Mouse (Mus musculus): ENCODE results near the gene Tut7.
"Not testable (repeated sequence)": the region's sequence is repeated elsewhere in the genome, so short reads cannot be mapped to it uniquely, and the experiment has no call there.

Gene Tut7

DNA sequence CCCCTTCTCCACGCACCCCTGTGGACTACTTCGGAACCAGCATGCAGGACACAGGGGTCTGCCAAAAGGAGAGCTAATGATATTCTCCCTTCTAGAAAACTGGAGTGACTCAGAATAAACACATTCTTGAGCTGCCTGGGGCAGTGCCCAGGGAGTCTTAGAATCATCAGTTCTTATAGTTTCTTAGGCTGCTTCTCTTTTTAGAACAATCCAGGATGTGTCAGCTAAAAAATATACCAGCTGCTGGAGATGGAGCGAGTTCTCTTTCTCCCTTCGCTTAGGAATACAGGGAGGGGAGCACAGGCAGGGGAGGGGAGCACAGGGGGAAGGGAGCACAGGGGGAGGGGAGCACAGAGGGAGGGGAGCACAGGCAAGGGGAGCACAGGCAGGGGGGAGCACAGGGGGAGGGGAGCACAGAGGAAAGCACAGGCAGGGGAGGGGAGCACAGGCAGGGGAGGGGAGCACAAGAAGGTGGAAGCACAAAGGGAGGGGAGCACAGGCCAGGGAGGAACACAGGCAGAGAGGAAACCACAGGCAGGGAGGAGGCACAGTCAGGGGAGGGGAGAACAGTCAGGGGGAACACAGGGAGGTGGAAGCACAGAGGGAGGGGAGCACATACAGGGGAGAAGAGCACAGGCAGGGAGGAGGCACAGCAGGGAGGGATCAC is 12.0 kb upstream of the Tut7 start:
- DNase-seq (ENCODE audit: low read depth in 2 of 2, low spot score in 2 of 2) = no peak

DNA sequence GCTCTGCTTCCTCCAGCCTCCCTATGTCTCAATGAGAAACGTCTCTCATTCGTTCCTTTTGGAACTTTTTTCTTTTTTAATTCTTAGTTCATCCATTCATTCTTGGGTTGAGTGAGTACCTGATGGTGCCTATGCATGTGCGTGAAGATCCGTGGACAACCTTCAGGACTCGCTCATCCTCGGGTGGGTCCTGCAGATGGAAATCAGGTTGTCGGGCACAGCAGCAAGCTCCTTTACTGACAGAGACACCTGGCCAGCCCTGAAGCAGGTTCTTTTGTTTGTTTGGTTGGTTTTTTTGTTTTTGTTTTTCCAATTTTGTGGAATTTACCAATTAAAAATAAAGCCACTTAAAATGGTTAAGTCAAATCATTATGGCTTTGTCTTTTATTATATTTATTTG is 9.9 kb upstream of the Tut7 start:
- DNase-seq (ENCODE audit: low read depth in 2 of 2, low spot score in 2 of 2) = no peak

GRCm38 (mm10) chr13:59832454-59832853 is 9.5 kb upstream of the Tut7 start:
- no peak for DNase-seq (ENCODE audit: low read depth in 2 of 2, low spot score in 2 of 2)

DNA sequence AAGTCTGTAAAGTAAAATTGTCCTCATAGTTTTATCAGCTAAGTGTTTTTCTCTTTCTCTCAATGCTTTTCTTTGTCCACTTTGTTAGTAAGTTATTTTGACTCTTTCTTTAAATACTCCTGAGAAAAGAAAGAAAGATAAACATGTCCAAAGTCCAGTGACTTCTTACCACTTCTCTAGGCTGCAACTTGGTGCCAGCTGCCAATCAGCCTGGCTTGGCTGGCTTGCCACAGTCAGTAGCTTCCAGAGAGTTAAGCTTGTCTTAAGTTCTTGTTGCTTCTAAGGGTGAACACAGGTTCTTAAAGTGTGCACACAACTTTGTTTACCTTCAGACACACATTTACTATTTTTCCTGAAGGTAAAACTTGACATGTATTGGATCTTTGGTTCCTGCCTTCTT is 3.0 kb upstream of the Tut7 start:
- no peak for DNase-seq (ENCODE audit: low read depth in 2 of 2, low spot score in 2 of 2)

DNA sequence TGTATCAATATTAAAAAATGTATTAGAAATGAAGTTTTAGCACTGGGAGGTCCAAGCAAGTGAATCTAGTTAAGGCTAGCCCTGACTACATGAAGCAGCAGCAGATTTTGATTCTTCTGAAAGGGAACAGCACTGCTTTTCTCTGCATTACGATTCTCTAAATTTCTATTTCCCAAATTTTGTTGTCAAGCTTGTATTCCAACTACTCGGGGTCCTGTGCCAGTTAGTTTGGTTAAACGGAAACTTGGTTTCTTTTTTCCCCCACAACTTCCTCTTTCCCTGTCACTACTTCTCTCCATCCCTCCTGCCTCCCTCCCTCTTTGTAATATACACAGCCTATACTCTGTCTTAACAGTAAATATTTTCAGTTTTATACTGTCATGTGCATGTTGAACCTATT is 2.1 kb downstream of the Tut7 start:
- no peak for DNase-seq (ENCODE audit: low read depth in 2 of 2, low spot score in 2 of 2)

GRCm38 (mm10) chr13:59820114-59820513 is 2.8 kb downstream of the Tut7 start:
- no peak for DNase-seq (ENCODE audit: low read depth in 2 of 2, low spot score in 2 of 2)

- no peak for DNase-seq (ENCODE audit: low read depth in 2 of 2, low spot score in 2 of 2)
Observed at GRCm38 (mm10) chr13:59817352-59817751, 5.6 kb downstream of the Tut7 start.

DNA sequence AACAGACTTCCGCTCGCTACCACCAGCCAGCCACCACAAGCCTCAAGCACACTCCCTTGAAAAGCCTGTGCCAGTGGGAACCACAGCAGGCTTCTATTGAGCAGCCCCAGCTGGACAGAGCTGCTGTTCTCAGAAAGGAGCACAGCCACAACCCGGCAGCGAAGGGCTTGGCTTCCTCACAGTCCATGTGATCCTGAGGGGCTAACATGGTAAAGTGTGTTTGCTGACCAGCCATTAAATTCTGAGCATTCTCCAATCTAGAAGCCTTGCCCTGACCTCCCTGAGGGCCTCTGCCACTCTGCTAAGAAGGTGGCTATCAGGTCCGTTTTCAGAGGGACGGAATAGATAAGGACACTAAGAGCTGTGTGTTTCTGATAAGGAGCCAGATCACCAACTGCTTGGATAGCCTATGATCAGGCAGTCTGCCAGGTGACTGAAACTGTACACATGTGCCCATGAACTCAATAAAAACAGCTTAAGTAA is 8.8 kb downstream of the Tut7 start:
- no peak for DNase-seq (ENCODE audit: low read depth in 2 of 2, low spot score in 2 of 2)

DNA sequence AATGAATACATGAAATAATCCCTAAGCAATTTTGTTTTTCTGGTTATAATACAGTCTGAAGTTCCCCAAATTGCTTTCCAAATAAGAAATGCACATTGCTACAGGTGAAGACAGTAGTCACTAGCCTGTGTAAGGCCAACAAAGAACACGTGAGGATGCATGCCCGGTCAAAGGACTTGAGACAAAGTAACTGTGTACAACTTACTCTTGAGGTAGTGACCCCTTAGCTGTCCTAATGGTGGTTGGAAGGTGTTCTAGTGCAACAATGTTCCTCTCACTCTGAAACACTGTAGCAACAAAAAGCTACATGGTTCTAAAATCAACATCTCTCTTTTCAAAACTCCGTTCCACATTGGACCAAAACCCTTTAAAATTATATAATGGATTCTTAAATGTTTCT is 11.4 kb downstream of the Tut7 start:
- DNase-seq (ENCODE audit: low read depth in 2 of 2, low spot score in 2 of 2) = no peak

GRCm38 (mm10) chr13:59801000-59801399 is 21.9 kb downstream of the Tut7 start:
- DNase-seq (ENCODE audit: low read depth in 2 of 2, low spot score in 2 of 2) = no peak

- DNase-seq (ENCODE audit: low read depth in 2 of 2, low spot score in 2 of 2) = no peak
Observed at GRCm38 (mm10) chr13:59800077-59800476, 22.9 kb downstream of the Tut7 start.

DNA sequence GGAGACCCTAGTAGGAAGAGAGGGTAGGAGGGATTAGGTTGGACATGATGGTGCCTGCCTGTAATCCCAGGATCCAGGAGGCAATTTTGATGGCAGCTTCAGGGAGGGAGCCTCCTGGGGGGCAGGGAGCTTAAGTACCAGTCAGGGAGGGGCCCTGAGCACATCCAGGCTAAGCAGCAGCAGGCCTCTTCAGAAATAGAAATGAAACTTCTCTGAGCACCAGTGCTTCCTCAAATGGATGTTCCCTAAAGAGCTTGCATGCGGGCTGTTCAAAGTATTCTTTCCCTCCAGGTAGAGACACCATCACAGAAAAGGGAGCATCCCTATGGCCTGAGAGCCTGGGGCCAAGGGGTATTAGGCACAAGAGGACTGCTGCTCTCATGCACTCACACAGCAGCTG is 24.6 kb downstream of the Tut7 start:
- DNase-seq (ENCODE audit: low read depth in 2 of 2, low spot score in 2 of 2) = no peak

GRCm38 (mm10) chr13:59796466-59796848 is 26.5 kb downstream of the Tut7 start:
- DNase-seq (ENCODE audit: low read depth in 2 of 2, low spot score in 2 of 2) = no peak

GRCm38 (mm10) chr13:59795807-59796465 is 27.0 kb downstream of the Tut7 start:
- no peak for DNase-seq (ENCODE audit: low read depth in 2 of 2, low spot score in 2 of 2)

DNA sequence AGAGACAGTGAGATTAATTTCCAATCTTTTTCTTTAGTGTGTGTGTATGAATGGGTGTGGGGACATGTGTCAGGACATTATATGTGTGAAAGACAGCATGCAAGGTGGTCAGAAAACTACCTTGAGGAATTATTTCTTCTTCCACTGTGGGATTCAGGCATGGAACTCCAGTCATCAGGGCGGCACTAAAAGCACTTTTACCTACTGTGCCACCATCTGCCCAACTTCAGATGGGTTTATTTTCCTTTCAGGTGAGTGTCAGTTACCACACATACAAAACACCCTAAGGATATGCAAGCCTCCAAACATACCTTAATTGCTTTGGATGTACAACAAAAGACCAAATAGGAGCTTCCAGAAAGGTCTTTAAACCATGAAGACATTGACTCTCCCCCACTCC is 28.2 kb downstream of the Tut7 start:
- no peak for DNase-seq (ENCODE audit: low read depth in 2 of 2, low spot score in 2 of 2)

DNA sequence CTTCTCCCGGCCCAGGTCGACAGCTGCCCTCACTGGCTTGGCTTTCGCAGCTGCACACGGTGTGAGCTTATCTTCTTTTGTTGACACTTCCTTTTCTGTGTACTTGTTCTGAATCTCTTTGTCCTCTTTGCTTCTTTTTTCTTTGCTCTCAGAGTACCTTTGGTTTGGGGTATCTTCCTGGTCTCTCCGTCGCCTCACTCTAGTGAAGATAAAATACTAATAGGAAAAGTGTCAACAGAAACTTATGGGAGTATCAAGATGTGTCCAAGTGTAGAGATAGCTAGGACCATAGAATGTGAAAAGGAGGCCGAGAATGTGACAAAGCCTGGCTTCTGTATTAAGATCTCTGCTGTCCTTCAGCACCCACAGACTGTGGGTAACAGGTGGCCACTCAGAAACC is 40.8 kb downstream of the Tut7 start, which contains the start of gene Gm49354:
TSS of gene Gm49354 (minus strand) at position 101 of the 400 bp plus-strand sequence.
- no peak for DNase-seq (ENCODE audit: low read depth in 2 of 2, low spot score in 2 of 2)

GRCm38 (mm10) chr13:59779744-59780264 is 43.1 kb downstream of the Tut7 start:
- not testable (repeated sequence) for DNase-seq (ENCODE audit: low read depth in 2 of 2, low spot score in 2 of 2)

GRCm38 (mm10) chr13:59779213-59779612 is 43.7 kb downstream of the Tut7 start:
- no peak for DNase-seq (ENCODE audit: low read depth in 2 of 2, low spot score in 2 of 2)

DNA sequence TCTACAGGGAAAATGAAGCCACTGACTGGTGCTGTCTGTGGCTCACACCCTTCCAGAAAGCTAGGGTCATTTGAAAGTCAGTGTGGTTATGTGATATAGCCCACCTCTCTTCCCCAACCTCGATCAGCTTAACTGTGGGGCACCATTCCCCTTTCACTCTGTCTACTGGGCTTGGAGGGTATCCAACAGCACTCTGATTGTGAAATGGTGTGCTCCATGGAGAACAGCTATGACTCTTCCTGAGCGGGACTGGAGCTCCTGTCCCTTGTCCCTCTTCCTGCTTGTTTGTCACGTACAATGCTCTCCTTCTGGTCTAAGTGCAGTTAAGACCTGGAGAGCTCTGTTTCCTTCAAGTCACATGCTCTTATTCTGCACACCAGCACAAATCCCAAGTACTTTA is 47.8 kb downstream of the Tut7 start:
- no peak for DNase-seq (ENCODE audit: low read depth in 2 of 2, low spot score in 2 of 2)

GRCm38 (mm10) chr13:59771257-59771656 is 51.7 kb downstream of the Tut7 start:
- peak; percentile 4 to 18 for DNase-seq (ENCODE audit: low read depth in 2 of 2, low spot score in 2 of 2)

- no peak for DNase-seq (ENCODE audit: low read depth in 2 of 2, low spot score in 2 of 2)
Observed at GRCm38 (mm10) chr13:59770847-59771246, 52.1 kb downstream of the Tut7 start.

GRCm38 (mm10) chr13:59770164-59770562 is 52.8 kb downstream of the Tut7 start:
- peak; percentile 80 to 82 for DNase-seq (ENCODE audit: low read depth in 2 of 2, low spot score in 2 of 2)

Data from CD8-positive naive resting alpha-beta T cell, adult 2 months (primary cell).